Mouse (Mus musculus): Measurements from ENCODE around the gene Ank2. TPM values are rescaled to one million over a fixed set of nuclear protein-coding genes. Genes with fewer than 3 reads are reported as not detected.

Gene Ank2
- polyA plus RNA-seq, 1 experiment from 2014 or later = 157 TPM

GRCm38 (mm10) chr3:127243928-127244642 is 255.1 kb downstream of the Ank2 start:
- no peak overlapping the region for H3K9ac ChIP-seq
- H3K27me3 ChIP-seq = no peaks in the 10 kb centered on the region
- no peak overlapping the region for H3K4me2 ChIP-seq
- no peak overlapping the region for H3K4me3 ChIP-seq
- H3K9me3 ChIP-seq = no peaks in the 10 kb centered on the region
- 32% methylated on average over 10 of the region's 10 CpGs for WGBS
- H3K36me3 ChIP-seq = no peaks in the 10 kb centered on the region
- H3K4me1 ChIP-seq (replicated peaks) = peaks cover 19% of the 10 kb centered on the region
- H3K27ac ChIP-seq (replicated peaks) = 0 out of 2 replicates have a peak overlapping the region, but pooled peaks have one; percentile 45
- no peak for ATAC-seq (ENCODE audit: low FRiP score, low read depth)

GRCm38 (mm10) chr3:127242234-127242810 is 256.8 kb downstream of the Ank2 start:
- H3K36me3 ChIP-seq = no peaks in the 10 kb centered on the region
- no peak for ATAC-seq (ENCODE audit: low FRiP score, low read depth)
- no peak overlapping the region for H3K4me2 ChIP-seq
- H3K27ac ChIP-seq (replicated peaks) = no peak overlapping the region
- H3K27me3 ChIP-seq = no peaks in the 10 kb centered on the region
- no peak overlapping the region for H3K9ac ChIP-seq
- no peaks in the 10 kb centered on the region for H3K9me3 ChIP-seq
- H3K4me1 ChIP-seq (replicated peaks) = peaks cover 19% of the 10 kb centered on the region
- no peak overlapping the region for H3K4me3 ChIP-seq
- 81% methylated on average over 11 of the region's 11 CpGs for WGBS

- 68% methylated on average over 5 of the region's 5 CpGs for WGBS
- H3K9me3 ChIP-seq = no peaks in the 10 kb centered on the region
- ATAC-seq (ENCODE audit: low FRiP score, low read depth) = no peak
These were observed 263.9 kb downstream of the Ank2 start for GRCm38 (mm10) chr3:127235271-127235670.

DNA sequence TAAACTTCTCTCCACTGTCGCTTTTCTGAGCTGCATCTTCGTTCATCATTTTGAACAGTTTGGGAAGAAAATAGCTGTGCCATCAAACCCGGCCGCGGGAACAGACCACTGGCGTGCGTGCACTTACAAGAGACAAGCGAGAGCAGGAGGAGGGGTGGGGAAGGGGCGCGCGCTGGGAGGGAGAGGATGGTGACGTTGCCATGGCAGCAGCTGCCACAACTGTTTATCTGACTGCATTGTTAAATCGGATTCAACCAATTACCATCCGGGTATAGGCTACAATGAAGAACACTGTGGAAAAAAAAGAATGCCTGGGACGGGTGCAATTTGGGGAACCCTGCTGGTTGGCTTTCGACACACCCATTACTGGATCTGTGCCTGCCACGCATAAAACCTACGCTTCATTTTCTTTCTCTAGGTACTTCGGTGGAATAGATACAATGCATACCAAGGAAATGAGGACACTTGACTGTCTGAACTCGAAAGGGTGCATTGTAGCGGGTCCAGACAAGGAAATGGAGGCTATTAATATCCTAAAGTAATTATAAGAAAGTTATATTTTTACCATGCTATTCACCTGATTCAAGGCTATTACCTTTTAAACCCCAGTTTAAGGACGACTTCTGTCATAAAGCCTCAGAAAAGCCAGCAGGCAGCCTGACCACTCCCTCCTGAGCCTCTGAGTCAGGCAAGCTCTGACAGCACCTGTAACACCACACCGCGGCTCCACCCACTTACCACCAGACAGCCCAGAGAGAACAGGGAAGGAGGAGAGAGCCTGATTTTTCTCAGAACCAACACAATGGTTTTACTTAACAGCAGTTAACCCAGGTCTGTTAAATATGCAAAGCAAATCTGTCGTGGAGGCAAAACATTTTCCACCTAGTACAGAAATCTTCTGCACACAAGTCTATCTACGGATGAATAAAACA is 273.1 kb downstream of the Ank2 start:
- peak; percentile 91 for ATAC-seq (ENCODE audit: low FRiP score, low read depth)
- peak overlapping the region; percentile 70 for H3K9ac ChIP-seq
- 3% methylated on average over 26 of the region's 26 CpGs for WGBS
- peak overlapping the region; percentile 62 for H3K4me3 ChIP-seq
- H3K4me1 ChIP-seq (replicated peaks) = peaks cover 29% of the 10 kb centered on the region
- peak overlapping the region; percentile 90 for H3K27ac ChIP-seq (replicated peaks)
- H3K4me2 ChIP-seq = peak overlapping the region; percentile 67
- H3K9me3 ChIP-seq = no peaks in the 10 kb centered on the region
- no peaks in the 10 kb centered on the region for H3K36me3 ChIP-seq
- H3K27me3 ChIP-seq = no peaks in the 10 kb centered on the region

More at GRCm38 (mm10) chr3:127235271-127235670, 263.9 kb downstream of the Ank2 start:
- H3K4me1 ChIP-seq (replicated peaks) = no peaks in the 10 kb centered on the region
- no peak overlapping the region for H3K9ac ChIP-seq
- no peak overlapping the region for H3K27ac ChIP-seq (replicated peaks)
- H3K4me2 ChIP-seq = no peak overlapping the region
- H3K27me3 ChIP-seq = no peaks in the 10 kb centered on the region
- H3K4me3 ChIP-seq = no peak overlapping the region
- no peaks in the 10 kb centered on the region for H3K36me3 ChIP-seq

DNA sequence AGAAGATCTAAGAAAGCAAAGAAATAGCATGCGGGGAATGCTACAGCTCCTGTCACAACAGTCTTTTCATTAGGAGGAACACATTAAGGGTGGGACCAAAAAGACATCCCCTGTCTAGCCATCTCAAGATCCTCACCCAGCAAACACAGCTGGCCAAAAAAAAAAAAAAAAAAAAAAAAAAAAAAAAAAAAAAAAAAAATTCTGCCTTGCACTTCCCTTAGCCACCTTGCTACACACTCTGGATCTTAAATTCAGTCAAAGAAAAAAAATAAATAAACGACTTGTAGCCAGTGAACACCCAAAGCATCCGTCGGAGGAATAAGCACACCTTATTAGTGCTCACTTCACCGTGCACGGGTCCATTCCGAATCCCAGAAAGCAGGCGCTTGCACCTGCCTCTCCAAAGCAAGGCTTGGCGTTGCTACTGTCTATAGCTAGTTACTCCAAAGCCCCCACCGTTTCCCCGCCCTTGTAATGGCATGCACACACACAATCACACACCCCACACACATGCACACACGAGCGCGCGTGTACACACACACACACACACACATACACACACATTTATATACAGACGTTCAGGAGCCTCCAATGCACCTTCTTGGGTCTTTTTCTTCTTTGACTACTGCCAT is 273.9 kb downstream of the Ank2 start:
- peak; percentile 71 for ATAC-seq (ENCODE audit: low FRiP score, low read depth)
- Histone ChIP-seq H3K9ac (peak overlapping the region; percentile 70), H3K4me3 (peak overlapping the region; percentile 62), H3K9me3 (no peaks in the 10 kb centered on the region), H3K27me3 (no peaks in the 10 kb centered on the region), H3K4me1 (replicated peaks) (peaks cover 29% of the 10 kb centered on the region), H3K36me3 (no peaks in the 10 kb centered on the region), H3K27ac (replicated peaks) (peak overlapping the region; percentile 90), H3K4me2 (peak overlapping the region; percentile 67)
- WGBS = 5% methylated on average over 16 of the region's 16 CpGs

DNA sequence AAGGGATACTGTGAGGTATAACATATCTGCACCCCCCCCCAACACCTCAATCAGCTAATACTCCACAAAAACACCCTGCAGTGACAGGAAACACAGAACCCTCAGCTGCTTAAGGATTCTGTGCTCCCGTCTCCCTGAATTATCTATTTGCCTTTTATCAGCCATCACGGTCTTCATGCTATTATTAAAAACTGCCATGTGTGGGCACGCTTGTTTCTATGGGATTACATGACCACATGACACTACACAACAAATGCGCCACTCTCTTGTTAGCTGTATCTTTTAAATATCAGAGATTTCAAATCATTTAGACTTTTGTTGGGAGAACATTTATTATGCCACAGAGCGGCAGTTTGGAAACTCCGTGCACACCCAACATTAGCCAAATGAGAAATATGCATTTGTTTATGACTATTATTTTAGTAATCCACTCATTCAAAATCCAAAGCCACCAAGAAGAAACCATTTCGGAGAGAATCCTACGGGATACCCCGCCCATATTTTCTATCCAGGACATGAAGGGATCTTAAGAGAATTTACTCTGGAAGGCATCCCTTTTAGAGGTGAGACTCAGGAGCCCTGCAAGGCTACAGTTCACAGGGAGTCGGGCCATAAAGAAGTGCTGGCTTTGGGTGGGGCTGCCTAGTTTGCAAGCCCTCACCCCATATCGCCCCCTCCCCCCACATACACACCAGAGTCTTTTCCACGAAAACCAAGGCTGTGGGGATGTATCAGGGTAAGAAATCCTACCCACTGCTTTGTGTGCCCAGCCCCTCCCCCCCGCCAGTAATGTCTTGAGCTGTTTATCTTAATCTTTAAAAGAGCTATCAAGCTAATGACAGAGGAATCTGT is 274.6 kb downstream of the Ank2 start:
- 36% methylated on average over 13 of the region's 13 CpGs for WGBS
- H3K4me3 ChIP-seq = peak overlapping the region; percentile 62

GRCm38 (mm10) chr3:127222086-127222485 is 277.1 kb downstream of the Ank2 start:
- ATAC-seq (ENCODE audit: low FRiP score, low read depth) = no peak
- 84% methylated on average over 2 of the region's 2 CpGs for WGBS
- peaks cover 25% of the 10 kb centered on the region for H3K4me1 ChIP-seq (replicated peaks)

More for the DNA sequence above, 274.6 kb downstream of the Ank2 start:
- Histone ChIP-seq H3K9ac (peak overlapping the region; percentile 70), H3K27ac (replicated peaks) (peak overlapping the region; percentile 90), H3K36me3 (no peaks in the 10 kb centered on the region), H3K4me1 (replicated peaks) (peaks cover 29% of the 10 kb centered on the region), H3K4me2 (peak overlapping the region; percentile 67), H3K27me3 (no peaks in the 10 kb centered on the region), H3K9me3 (no peaks in the 10 kb centered on the region)
- 0 out of 2 replicates have a peak, but pooled peaks have one; percentile 32 for ATAC-seq (ENCODE audit: low FRiP score, low read depth)

DNA sequence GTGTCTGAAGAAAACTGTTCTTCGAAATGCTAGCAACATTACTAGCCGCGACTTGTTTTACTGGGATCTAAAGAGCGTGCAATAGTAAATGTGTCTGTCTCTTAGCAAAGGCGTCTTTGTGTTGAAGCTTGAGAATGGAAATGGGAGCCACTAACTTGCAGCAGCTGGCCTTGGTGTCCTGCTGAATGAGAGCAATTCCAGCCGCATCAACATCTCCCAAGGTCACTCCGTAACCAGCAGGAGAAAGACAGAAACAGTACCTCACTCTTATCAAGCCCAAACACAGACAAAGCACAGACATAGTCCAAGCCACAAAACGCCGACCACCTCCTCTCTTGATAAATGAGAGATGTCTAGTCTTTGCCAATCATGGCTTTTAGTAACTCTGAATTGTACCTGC is 278.3 kb downstream of the Ank2 start:
- H3K4me3 ChIP-seq = no peak overlapping the region

More at GRCm38 (mm10) chr3:127222086-127222485, 277.1 kb downstream of the Ank2 start:
- no peaks in the 10 kb centered on the region for H3K36me3 ChIP-seq
- H3K9ac ChIP-seq = no peak overlapping the region
- H3K27ac ChIP-seq (replicated peaks) = no peak overlapping the region
- H3K9me3 ChIP-seq = no peaks in the 10 kb centered on the region
- no peaks in the 10 kb centered on the region for H3K27me3 ChIP-seq
- no peak overlapping the region for H3K4me3 ChIP-seq
- H3K4me2 ChIP-seq = no peak overlapping the region

GRCm38 (mm10) chr3:127213534-127213933 is 285.6 kb downstream of the Ank2 start:
- H3K27me3 ChIP-seq = no peaks in the 10 kb centered on the region
- H3K9me3 ChIP-seq = no peaks in the 10 kb centered on the region
- H3K9ac ChIP-seq = no peak overlapping the region
- H3K4me3 ChIP-seq = no peak overlapping the region
- no peaks in the 10 kb centered on the region for H3K36me3 ChIP-seq
- H3K4me1 ChIP-seq (replicated peaks) = 0 out of 2 replicates have a peak, but pooled peaks cover 13% of the 10 kb centered on the region
- no peak for ATAC-seq (ENCODE audit: low FRiP score, low read depth)
- H3K4me2 ChIP-seq = no peak overlapping the region
- no peak overlapping the region for H3K27ac ChIP-seq (replicated peaks)
- WGBS = 39% methylated on average over 5 of the region's 5 CpGs

More for the DNA sequence above, 278.3 kb downstream of the Ank2 start:
- 80% methylated on average over 9 of the region's 9 CpGs for WGBS
- Histone ChIP-seq H3K9me3 (no peaks in the 10 kb centered on the region), H3K4me2 (no peak overlapping the region), H3K36me3 (no peaks in the 10 kb centered on the region), H3K9ac (no peak overlapping the region), H3K27me3 (no peaks in the 10 kb centered on the region), H3K4me1 (replicated peaks) (peaks cover 17% of the 10 kb centered on the region), H3K27ac (replicated peaks) (no peak overlapping the region)
- ATAC-seq (ENCODE audit: low FRiP score, low read depth) = no peak

DNA sequence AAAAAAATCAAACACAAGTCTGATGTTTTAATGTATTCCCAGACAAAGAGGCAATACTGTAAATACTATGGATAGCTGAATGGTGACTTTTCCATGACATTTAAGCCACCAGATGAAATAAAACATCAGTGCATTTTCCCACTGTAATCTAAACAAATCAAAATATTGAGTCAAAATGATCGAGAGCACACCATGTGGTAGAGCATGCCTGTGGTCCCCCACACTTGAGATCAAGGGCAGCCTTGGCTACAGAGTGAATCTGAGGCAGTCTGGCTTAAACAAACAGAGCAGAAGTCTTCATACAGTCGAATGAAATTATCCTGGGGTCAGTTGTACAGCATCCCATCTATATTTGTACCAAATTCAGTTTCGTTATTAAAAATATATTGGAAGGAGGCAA is 288.0 kb downstream of the Ank2 start:
- no peaks in the 10 kb centered on the region for H3K36me3 ChIP-seq
- no peak for ATAC-seq (ENCODE audit: low FRiP score, low read depth)
- no peaks in the 10 kb centered on the region for H3K27me3 ChIP-seq
- H3K9me3 ChIP-seq = no peaks in the 10 kb centered on the region
- H3K27ac ChIP-seq (replicated peaks) = no peak overlapping the region
- no peak overlapping the region for H3K9ac ChIP-seq
- H3K4me2 ChIP-seq = no peak overlapping the region
- 78% methylated on average over 3 of the region's 3 CpGs for WGBS
- H3K4me3 ChIP-seq = no peak overlapping the region
- H3K4me1 ChIP-seq (replicated peaks) = 0 out of 2 replicates have a peak, but pooled peaks cover 11% of the 10 kb centered on the region

- no peak overlapping the region for H3K4me3 ChIP-seq
- no peaks in the 10 kb centered on the region for H3K36me3 ChIP-seq
- H3K9me3 ChIP-seq = no peaks in the 10 kb centered on the region
- H3K9ac ChIP-seq = no peak overlapping the region
- H3K27ac ChIP-seq (replicated peaks) = no peak overlapping the region
- ATAC-seq (ENCODE audit: low FRiP score, low read depth) = no peak
- no peak overlapping the region for H3K4me2 ChIP-seq
- WGBS = 37% methylated on average over 4 of the region's 4 CpGs
- 0 out of 2 replicates have a peak, but pooled peaks cover 11% of the 10 kb centered on the region for H3K4me1 ChIP-seq (replicated peaks)
- H3K27me3 ChIP-seq = no peaks in the 10 kb centered on the region
These were observed 288.6 kb downstream of the Ank2 start for GRCm38 (mm10) chr3:127210552-127210951.

All from hindbrain, embryonic 15.5 days (tissue).